ENCODE assay signal across 21 mouse cellular contexts in the genomic region with DNA sequence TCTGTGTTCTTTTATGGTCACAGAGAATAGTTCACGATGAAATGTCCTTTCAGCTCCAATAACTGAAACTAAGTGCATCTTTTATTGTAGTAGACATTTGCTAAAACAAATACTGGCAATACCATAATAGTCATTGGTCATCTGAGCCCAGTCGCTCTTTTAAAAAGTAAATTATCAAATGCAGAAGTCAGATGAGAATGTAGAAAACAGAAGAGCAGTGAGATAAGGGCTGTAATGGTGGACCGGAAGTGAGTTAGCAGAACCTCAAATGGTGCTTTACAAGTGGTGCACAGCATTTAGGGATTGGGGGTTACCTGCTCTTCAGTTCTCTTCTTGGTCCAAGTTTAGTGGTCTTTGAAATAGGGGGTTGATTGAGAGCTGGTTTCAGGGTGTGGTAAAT.
DNase-seq lines count a peak whose midpoint lies in the region; ATAC-seq and TF ChIP-seq lines count a peak whose summit lies in the region.
"Had no signal": no experiment of that assay in that cellular context is flagged by ENCODE, and none has a peak within 500 bp of the region (broad histone marks: within the 10 kb centered on the region; RNA-seq: fewer than 3 reads in every experiment).

No protein-coding gene starts in this region.

- H3K27me3 ChIP-seq in liver, embryonic 14.5 days (ENCODE audit: control insufficient read depth, insufficient read depth, low read length), result no peaks in the 10 kb centered on the region
- H3K27me3 ChIP-seq in liver, embryonic 11.5 days (replicated peaks; ENCODE audit: control insufficient read depth, insufficient read depth, low read length), result no peaks in the 10 kb centered on the region
- no peaks in the 10 kb centered on the region for H3K27me3 ChIP-seq in splenic B cell, adult 2 months (ENCODE audit: control insufficient read depth, insufficient read depth, low read length, poor library complexity, severe bottlenecking)
- H3K27me3 ChIP-seq in hindbrain, embryonic 10.5 days (ENCODE audit: insufficient read depth, poor library complexity, severe bottlenecking), result no peaks in the 10 kb centered on the region
- H3K27me3 ChIP-seq: CH12.LX; embryonic facial prominence, embryonic 12.5 days; forebrain, embryonic 15.5 days; heart, embryonic 15.5 days; hindbrain, embryonic 15.5 days had no signal

- TF ChIP-seq EP300 in liver, embryonic 14.5 days (IDR thresholded peaks at IDR 0.05; ENCODE audit: low read depth), result peak; percentile 33

- TF ChIP-seq CTCF in liver, embryonic 14.5 days (IDR thresholded peaks at IDR 0.05; ENCODE audit: low read depth), result no peak

- no peak overlapping the region for H3K4me2 ChIP-seq in liver, embryonic 14.5 days (ENCODE audit: low read depth)
- no peak overlapping the region for H3K4me2 ChIP-seq in liver, embryonic 11.5 days
- H3K4me2 ChIP-seq: embryonic facial prominence, embryonic 12.5 days; forebrain, embryonic 15.5 days; heart, embryonic 11.5 days; heart, embryonic 15.5 days; hindbrain, embryonic 15.5 days had no signal

- H3K27ac ChIP-seq in liver, embryonic 14.5 days, result no peak overlapping the region
- no peak overlapping the region for H3K27ac ChIP-seq in liver, embryonic 11.5 days (ENCODE audit: low read depth, low read length)
- no peak overlapping the region for H3K27ac ChIP-seq in hindbrain, embryonic 10.5 days
- H3K27ac ChIP-seq: embryonic facial prominence, embryonic 12.5 days; forebrain, embryonic 15.5 days; heart, adult 2 months; heart, embryonic 15.5 days; hindbrain, embryonic 15.5 days had no signal

- H3K4me1 ChIP-seq in liver, embryonic 14.5 days (replicated peaks; ENCODE audit: control insufficient read depth in 2 of 2, insufficient read depth in 2 of 2, low read length in 1 of 2), result peaks cover 4% of the 10 kb centered on the region in 2 experiments
- no peaks in the 10 kb centered on the region for H3K4me1 ChIP-seq in liver, embryonic 11.5 days (replicated peaks; ENCODE audit: control insufficient read depth, insufficient read depth, low read length)
- H3K4me1 ChIP-seq in hindbrain, embryonic 10.5 days (replicated peaks), result no peaks in the 10 kb centered on the region
- H3K4me1 ChIP-seq: embryonic facial prominence, embryonic 12.5 days; forebrain, embryonic 15.5 days; heart, embryonic 15.5 days; hindbrain, embryonic 15.5 days had no signal

- ATAC-seq in liver, embryonic 14.5 days (ENCODE audit: insufficient read depth), result no peak
- ATAC-seq in liver, embryonic 11.5 days (replicated peaks; ENCODE audit: low FRiP score), result no peak
- peak; percentile 87 for ATAC-seq in common myeloid progenitor, adult 5-6 weeks (replicated peaks; ENCODE audit: low read depth, poor library complexity, severe bottlenecking)
- peak; percentile 89 for ATAC-seq in megakaryocyte, adult 5-6 weeks (ENCODE audit: poor library complexity, severe bottlenecking)
- ATAC-seq: forebrain, embryonic 15.5 days; inflammation-experienced regulatory T-cells, adult 6 months had no signal

- WGBS in liver, embryonic 14.5 days (ENCODE audit: insufficient replicate concordance), result 28% methylated on average over 3 of the region's 3 CpGs
- WGBS in liver, embryonic 11.5 days, result 74% methylated on average over 3 of the region's 3 CpGs
- 92% methylated on average over 3 of the region's 3 CpGs for WGBS in hindbrain, embryonic 10.5 days

- no peaks in the 10 kb centered on the region for H3K36me3 ChIP-seq in liver, embryonic 14.5 days (replicated peaks; ENCODE audit: control insufficient read depth, insufficient read depth, low read depth)
- H3K36me3 ChIP-seq in liver, embryonic 11.5 days (ENCODE audit: control insufficient read depth, insufficient read depth, low read length), result no peaks in the 10 kb centered on the region
- H3K36me3 ChIP-seq in splenic B cell, adult 2 months (ENCODE audit: control insufficient read depth, insufficient read depth, low read length, poor library complexity, severe bottlenecking), result no peaks in the 10 kb centered on the region
- H3K36me3 ChIP-seq in hindbrain, embryonic 10.5 days, result no peaks in the 10 kb centered on the region
- H3K36me3 ChIP-seq: embryonic facial prominence, embryonic 12.5 days; forebrain, embryonic 15.5 days; heart, embryonic 15.5 days; hindbrain, embryonic 15.5 days had no signal

- H3K9me3 ChIP-seq in liver, embryonic 14.5 days (ENCODE audit: control insufficient read depth, low read length), result no peaks in the 10 kb centered on the region
- H3K9me3 ChIP-seq in liver, embryonic 11.5 days (ENCODE audit: control insufficient read depth, low read length), result no peaks in the 10 kb centered on the region
- H3K9me3 ChIP-seq in hindbrain, embryonic 10.5 days, result no peaks in the 10 kb centered on the region
- H3K9me3 ChIP-seq: embryonic facial prominence, embryonic 12.5 days; forebrain, embryonic 15.5 days; heart, embryonic 15.5 days; hindbrain, embryonic 15.5 days had no signal

- H3K9ac ChIP-seq in liver, embryonic 14.5 days (replicated peaks), result no peak overlapping the region
- H3K9ac ChIP-seq in liver, embryonic 11.5 days (ENCODE audit: low read depth, low read length), result no peak overlapping the region
- H3K9ac ChIP-seq: embryonic facial prominence, embryonic 12.5 days; forebrain, embryonic 15.5 days; heart, embryonic 15.5 days; hindbrain, embryonic 15.5 days had no signal

- H3K4me3 ChIP-seq in liver, embryonic 14.5 days (ENCODE audit: insufficient read depth in 1 of 2, low read depth in 2 of 2, low read length in 2 of 2), result no peak overlapping the region
- no peak overlapping the region for H3K4me3 ChIP-seq in liver, embryonic 11.5 days (ENCODE audit: low read depth, low read length)
- H3K4me3 ChIP-seq in hindbrain, embryonic 10.5 days, result no peak overlapping the region
- H3K4me3 ChIP-seq: embryonic facial prominence, embryonic 12.5 days; forebrain, embryonic 15.5 days; heart, adult 2 months; heart, embryonic 15.5 days; hindbrain, embryonic 15.5 days had no signal

- DNase-seq in liver, embryonic 14.5 days (ENCODE audit: low read depth in 3 of 3, low spot score in 3 of 3), result no peak
- DNase-seq in liver, embryonic 11.5 days (ENCODE audit: low spot score), result no peak
- DNase-seq in splenic B cell, adult 2 months (ENCODE audit: low read depth, low spot score), result peak; percentile 10
- DNase-seq in layer of hippocampus, adult 9-10 months (ENCODE audit: low spot score), result no peak
- no peak for DNase-seq in cerebellum, adult 11-12 months
- DNase-seq in hindbrain, embryonic 10.5 days (ENCODE audit: low spot score), result no peak
- DNase-seq: adrenal gland, postnatal 10 days; cerebellum, adult 2 months; cerebellum, postnatal 10 days; gastrocnemius, postnatal 10 days; heart, adult 2 months; heart, postnatal 14 days had no signal

Comparison
In these comparisons a context has a peak if more than half of its experiments do, and no peak if none do; other contexts are left out.
1. ATAC-seq: peak in common myeloid progenitor, adult 5-6 weeks (single experiment) and megakaryocyte, adult 5-6 weeks (single experiment); none in liver, embryonic 14.5 days (single experiment) and liver, embryonic 11.5 days (single experiment).